Mouse (Mus musculus) heart, postnatal 0 days (tissue): ENCODE results near the gene Slc52a3.

Source experiments
- CTCF ChIP-seq: IDR thresholded peaks from 2 replicates; pipeline ENCODE4 v1.5.1; 2016; ENCODE audit warnings: antibody characterized with exemption, control low read depth, low read depth
- EP300 ChIP-seq: IDR thresholded peaks from 2 replicates; pipeline ENCODE4 v1.6.1; 2016; ENCODE audit warnings: antibody characterized with exemption, low read depth

- TF ChIP-seq CTCF (no peak), EP300 (no peak)
Observed at GRCm38 (mm10) chr2:151948311-151948710, 48.0 kb upstream of the Slc52a3 start.
